Mouse (Mus musculus) heart, embryonic 15.5 days (tissue): Measurements from ENCODE around the gene Olfr1054. TPM values are rescaled to one million over a fixed set of nuclear protein-coding genes. Genes with fewer than 3 reads are reported as not detected.
"Not testable (repeated sequence)": the region's sequence is repeated elsewhere in the genome, so short reads cannot be mapped to it uniquely, and the experiment has no call there.

Experiments used
- ATAC-seq: fragments of 200-750 bp; cut with Nextera tagmentation; replicated peaks from 2 replicates; pipeline ENCODE4 v1.8.0; 2017; ENCODE audit warnings: low read depth, moderate TSS enrichment; ENCODE audit not compliant: insufficient number of reproducible peaks, insufficient read depth, low FRiP score
- H3K27ac ChIP-seq: fragments of 300-500 bp; sonication (generic); 2 replicates; pipeline ENCODE4 v1.5.1; 2015; ENCODE audit warnings: mild to moderate bottlenecking, inconsistent platforms
- H3K27me3 ChIP-seq: fragments of 300-500 bp; sonication (generic); 2 replicates; pipeline ENCODE4 v1.6.1; 2015; ENCODE audit warnings: inconsistent platforms
- H3K36me3 ChIP-seq: fragments of 300-500 bp; sonication (generic); 2 replicates; pipeline ENCODE4 v1.6.1; 2015; ENCODE audit warnings: mild to moderate bottlenecking, inconsistent platforms
- H3K4me1 ChIP-seq: fragments of 300-500 bp; sonication (generic); replicated peaks from 2 replicates; pipeline ENCODE4 v1.6.1; 2015; ENCODE audit warnings: inconsistent platforms
- H3K4me2 ChIP-seq: fragments of 300-500 bp; sonication (generic); 2 replicates; pipeline ENCODE4 v1.6.1; 2015; ENCODE audit warnings: inconsistent platforms, mild to moderate bottlenecking, moderate library complexity
- H3K4me3 ChIP-seq: fragments of 300-500 bp; sonication (generic); 2 replicates; pipeline ENCODE4 v1.5.1; 2015; ENCODE audit warnings: mild to moderate bottlenecking, inconsistent platforms
- H3K9ac ChIP-seq: fragments of 300-500 bp; sonication (generic); 2 replicates; pipeline ENCODE4 v1.6.1; 2015; ENCODE audit warnings: mild to moderate bottlenecking, inconsistent platforms
- H3K9me3 ChIP-seq: fragments of 300-500 bp; sonication (generic); replicated peaks from 2 replicates; pipeline ENCODE4 v1.6.1; 2016; ENCODE audit warnings: inconsistent platforms
- WGBS: fragments of 180-500 bp; shearing (Covaris S2); methylation state at CpG from one replicate; pipeline ENCODE4 v1.1.7; 2015; ENCODE audit warnings: mixed read lengths; 5-methylcytosine and 5-hydroxymethylcytosine counted together
- polyA plus RNA-seq: library from polyadenylated mRNA; unstranded; fragments of >200 nt; fragmentation: Nextera tagmentation; extraction: Ambion mirVana; gene quantifications from 2 replicates; pipeline ENCODE4 v1.2.1, GENCODE M21; 2015

Olfr1054 gene
- not detected in 2 replicates for polyA plus RNA-seq

- Histone ChIP-seq H3K9me3 (no peaks in the 10 kb centered on the region), H3K27ac (no peak within 1 kb of the TSS), H3K9ac (no peak within 1 kb of the TSS), H3K36me3 (no peaks in the 10 kb centered on the region), H3K27me3 (no peaks in the 10 kb centered on the region), H3K4me1 (no peaks in the 10 kb centered on the region), H3K4me2 (no peak within 1 kb of the TSS), H3K4me3 (no peak within 1 kb of the TSS)
- WGBS = 75% methylated on average over 3 of the region's 3 CpGs
- no peak for ATAC-seq
Observed at GRCm38 (mm10) chr2:86335333-86335732, at the start of gene Olfr1054. Gene Olfr1054 (minus strand): TSS chr2:86335433.

- Histone ChIP-seq H3K4me3 (no peak within 1 kb of the TSS), H3K4me1 (no peaks in the 10 kb centered on the region), H3K27ac (no peak within 1 kb of the TSS), H3K36me3 (no peaks in the 10 kb centered on the region), H3K4me2 (no peak within 1 kb of the TSS), H3K27me3 (no peaks in the 10 kb centered on the region), H3K9me3 (no peaks in the 10 kb centered on the region), H3K9ac (no peak within 1 kb of the TSS)
- no peak for ATAC-seq
Observed at GRCm38 (mm10) chr2:86378293-86378692, 43.1 kb upstream of the Olfr1054 start, which contains the start of gene Olfr1057. Gene Olfr1057 (minus strand): TSS chr2:86378393.

- not testable (repeated sequence) for ATAC-seq
- 57% methylated on average over 1 of the region's 6 CpGs for WGBS
Observed at GRCm38 (mm10) chr2:86366342-86366741, 31.1 kb upstream of the Olfr1054 start.

GRCm38 (mm10) chr2:86362369-86362768 lies 27.1 kb upstream of the Olfr1054 start, which contains the start of gene Olfr1056:
Gene Olfr1056 (minus strand): TSS chr2:86362469.
- Histone ChIP-seq H3K27me3 (no peaks in the 10 kb centered on the region), H3K4me1 (no peaks in the 10 kb centered on the region), H3K36me3 (no peaks in the 10 kb centered on the region), H3K27ac (no peak within 1 kb of the TSS), H3K4me3 (no peak within 1 kb of the TSS), H3K9ac (no peak within 1 kb of the TSS), H3K9me3 (no peaks in the 10 kb centered on the region), H3K4me2 (no peak within 1 kb of the TSS)
- ATAC-seq = no peak

More at GRCm38 (mm10) chr2:86366342-86366741, 31.1 kb upstream of the Olfr1054 start:
- H3K4me3 ChIP-seq, H3K36me3 ChIP-seq, H3K4me2 ChIP-seq, H3K27me3 ChIP-seq, H3K27ac ChIP-seq, H3K9ac ChIP-seq, H3K4me1 ChIP-seq, H3K9me3 ChIP-seq: not testable (repeated sequence)

- H3K4me2 ChIP-seq, H3K9me3 ChIP-seq, H3K27ac ChIP-seq, H3K4me1 ChIP-seq, H3K36me3 ChIP-seq, H3K9ac ChIP-seq, ATAC-seq, H3K27me3 ChIP-seq, H3K4me3 ChIP-seq: not testable (repeated sequence)
- 79% methylated on average over 1 of the region's 1 CpGs for WGBS
Observed at GRCm38 (mm10) chr2:86351751-86352150, 16.5 kb upstream of the Olfr1054 start.

GRCm38 (mm10) chr2:86350184-86350583 lies 15.0 kb upstream of the Olfr1054 start, which contains the start of gene Olfr1055:
Gene Olfr1055 (minus strand): TSS chr2:86350284.
- no peak within 1 kb of the TSS for H3K4me2 ChIP-seq
- no peak within 1 kb of the TSS for H3K9ac ChIP-seq
- no peaks in the 10 kb centered on the region for H3K4me1 ChIP-seq
- H3K27me3 ChIP-seq = no peaks in the 10 kb centered on the region
- H3K4me3 ChIP-seq = no peak within 1 kb of the TSS
- no peak for ATAC-seq
- no peaks in the 10 kb centered on the region for H3K36me3 ChIP-seq
- H3K27ac ChIP-seq = no peak within 1 kb of the TSS
- WGBS = 81% methylated on average over 5 of the region's 5 CpGs
- H3K9me3 ChIP-seq = no peaks in the 10 kb centered on the region

GRCm38 (mm10) chr2:86315184-86315583 lies 20.0 kb downstream of the Olfr1054 start, which contains the start of gene Olfr1053:
Gene Olfr1053 (minus strand): TSS chr2:86315284.
- Histone ChIP-seq H3K27me3 (no peaks in the 10 kb centered on the region), H3K36me3 (no peaks in the 10 kb centered on the region), H3K4me2 (no peak within 1 kb of the TSS), H3K9me3 (no peaks in the 10 kb centered on the region), H3K4me1 (no peaks in the 10 kb centered on the region), H3K4me3 (no peak within 1 kb of the TSS), H3K27ac (no peak within 1 kb of the TSS), H3K9ac (no peak within 1 kb of the TSS)
- ATAC-seq = no peak
- WGBS = 55% methylated on average over 3 of the region's 3 CpGs

GRCm38 (mm10) chr2:86292155-86292554 lies 43.1 kb downstream of the Olfr1054 start, which contains the start of gene Olfr1052:
Gene Olfr1052 (plus strand): TSS chr2:86292455.
- H3K9me3 ChIP-seq = no peaks in the 10 kb centered on the region
- H3K4me1 ChIP-seq = no peaks in the 10 kb centered on the region
- H3K36me3 ChIP-seq = no peaks in the 10 kb centered on the region
- no peak within 1 kb of the TSS for H3K4me2 ChIP-seq
- no peak within 1 kb of the TSS for H3K4me3 ChIP-seq
- no peaks in the 10 kb centered on the region for H3K27me3 ChIP-seq
- H3K9ac ChIP-seq = no peak within 1 kb of the TSS
- no peak within 1 kb of the TSS for H3K27ac ChIP-seq
- no peak for ATAC-seq

Other genes starting within 250 kb of the Olfr1054 start
- gene Olfr1037, start 248.0 kb downstream of the Olfr1054 start, polyA plus RNA-seq = not detected in 2 replicates
- not detected in 2 replicates for gene Olfr1039, start 199.5 kb downstream of the Olfr1054 start, polyA plus RNA-seq
- not detected in 2 replicates for gene Olfr1040, start 188.7 kb downstream of the Olfr1054 start, polyA plus RNA-seq
- not detected in 2 replicates for gene Olfr1042, start 173.6 kb downstream of the Olfr1054 start, polyA plus RNA-seq
- gene Olfr1043, start 167.9 kb downstream of the Olfr1054 start, polyA plus RNA-seq = not detected in 2 replicates
- gene Olfr1044, start 157.6 kb downstream of the Olfr1054 start, polyA plus RNA-seq = not detected in 2 replicates
- not detected in 2 replicates for gene Olfr52, start 149.8 kb downstream of the Olfr1054 start, polyA plus RNA-seq
- gene Olfr1045, start 132.4 kb downstream of the Olfr1054 start, polyA plus RNA-seq = not detected in 2 replicates
- gene Olfr1046, start 116.1 kb downstream of the Olfr1054 start, polyA plus RNA-seq = not detected in 2 replicates
- gene Olfr1047, start 104.0 kb downstream of the Olfr1054 start, polyA plus RNA-seq = not detected in 2 replicates
- not detected in 2 replicates for gene Olfr1048, start 95.1 kb downstream of the Olfr1054 start, polyA plus RNA-seq
- not detected in 2 replicates for gene Olfr1049, start 77.1 kb downstream of the Olfr1054 start, polyA plus RNA-seq
- gene Olfr1051, start 56.3 kb downstream of the Olfr1054 start, polyA plus RNA-seq = not detected in 2 replicates
- not detected in 2 replicates for gene Olfr1052, start 43.0 kb downstream of the Olfr1054 start, polyA plus RNA-seq
- gene Olfr1053, start 20.1 kb downstream of the Olfr1054 start, polyA plus RNA-seq = not detected in 2 replicates
- not detected in 2 replicates for gene Olfr1055, start 14.9 kb upstream of the Olfr1054 start, polyA plus RNA-seq
- not detected in 2 replicates for gene Olfr1056, start 27.0 kb upstream of the Olfr1054 start, polyA plus RNA-seq
- gene Olfr1057, start 43.0 kb upstream of the Olfr1054 start, polyA plus RNA-seq = not detected in 2 replicates
- not detected in 2 replicates for gene Olfr1058, start 53.1 kb upstream of the Olfr1054 start, polyA plus RNA-seq
- gene Olfr1061, start 78.6 kb upstream of the Olfr1054 start, polyA plus RNA-seq = not detected in 2 replicates
- not detected in 2 replicates for gene Olfr1062, start 91.3 kb upstream of the Olfr1054 start, polyA plus RNA-seq
- not detected in 2 replicates for gene Olfr1065, start 115.2 kb upstream of the Olfr1054 start, polyA plus RNA-seq
- gene Olfr1066, start 120.8 kb upstream of the Olfr1054 start, polyA plus RNA-seq = not detected in 2 replicates
- gene Olfr228, start 152.0 kb upstream of the Olfr1054 start, polyA plus RNA-seq = not detected in 2 replicates
- not detected in 2 replicates for gene Olfr1076, start 173.0 kb upstream of the Olfr1054 start, polyA plus RNA-seq
- gene Olfr1079, start 207.0 kb upstream of the Olfr1054 start, polyA plus RNA-seq = not detected in 2 replicates
- gene Olfr1080, start 222.8 kb upstream of the Olfr1054 start, polyA plus RNA-seq = not detected in 2 replicates